Mouse (Mus musculus): ENCODE data around the gene Gm10337.

The Gm10337 gene

GRCm38 (mm10) chr15:102505770-102506463 lies 2.4 kb downstream of the Gm10337 start:
- peaks cover 5% of the 10 kb centered on the region for H3K36me3 ChIP-seq (ENCODE audit: control insufficient read depth, insufficient read depth, low read length, poor library complexity, severe bottlenecking)
- no peaks in the 10 kb centered on the region for H3K27me3 ChIP-seq (ENCODE audit: control insufficient read depth, insufficient read depth, low read length, poor library complexity, severe bottlenecking)
- no peak for DNase-seq (ENCODE audit: low read depth, low spot score)

DNA sequence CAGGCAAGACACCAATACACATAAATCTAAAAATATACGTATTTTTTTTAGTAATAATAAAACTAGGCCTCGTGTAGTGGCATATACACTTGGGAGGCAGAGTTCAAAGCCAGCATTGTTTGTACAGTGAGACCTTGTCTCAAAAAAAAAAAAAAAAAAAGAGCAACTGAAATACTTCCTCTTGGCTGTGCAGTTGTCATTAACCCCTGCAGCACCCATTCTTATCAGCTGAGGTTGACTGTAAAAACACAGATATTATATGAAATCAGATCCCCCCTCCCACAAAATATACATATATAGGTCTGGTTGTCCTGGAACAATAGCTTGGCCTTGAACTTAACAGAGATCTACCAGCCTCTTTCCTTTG lies 2.9 kb downstream of the Gm10337 start:
- DNase-seq (ENCODE audit: low read depth, low spot score) = no peak
- H3K27me3 ChIP-seq (ENCODE audit: control insufficient read depth, insufficient read depth, low read length, poor library complexity, severe bottlenecking) = no peaks in the 10 kb centered on the region
- H3K36me3 ChIP-seq (ENCODE audit: control insufficient read depth, insufficient read depth, low read length, poor library complexity, severe bottlenecking) = 0 out of 2 replicates have a peak, but pooled peaks cover 1% of the 10 kb centered on the region

- no peaks in the 10 kb centered on the region for H3K27me3 ChIP-seq (ENCODE audit: control insufficient read depth, insufficient read depth, low read length, poor library complexity, severe bottlenecking)
- H3K36me3 ChIP-seq (ENCODE audit: control insufficient read depth, insufficient read depth, low read length, poor library complexity, severe bottlenecking) = 0 out of 2 replicates have a peak, but pooled peaks cover 1% of the 10 kb centered on the region
- no peak for DNase-seq (ENCODE audit: low read depth, low spot score)
Observed at GRCm38 (mm10) chr15:102506864-102507263, 3.3 kb downstream of the Gm10337 start.

GRCm38 (mm10) chr15:102507561-102507960 lies 4.0 kb downstream of the Gm10337 start:
- Histone ChIP-seq H3K36me3 (ENCODE audit: control insufficient read depth, insufficient read depth, low read length, poor library complexity, severe bottlenecking) (0 out of 2 replicates have a peak, but pooled peaks cover 1% of the 10 kb centered on the region), H3K27me3 (ENCODE audit: control insufficient read depth, insufficient read depth, low read length, poor library complexity, severe bottlenecking) (no peaks in the 10 kb centered on the region)
- DNase-seq (ENCODE audit: low read depth, low spot score) = no peak

GRCm38 (mm10) chr15:102508336-102508735 lies 4.8 kb downstream of the Gm10337 start:
- Histone ChIP-seq H3K27me3 (ENCODE audit: control insufficient read depth, insufficient read depth, low read length, poor library complexity, severe bottlenecking) (no peaks in the 10 kb centered on the region), H3K36me3 (ENCODE audit: control insufficient read depth, insufficient read depth, low read length, poor library complexity, severe bottlenecking) (0 out of 2 replicates have a peak, but pooled peaks cover 1% of the 10 kb centered on the region)
- DNase-seq (ENCODE audit: low read depth, low spot score) = no peak

DNA sequence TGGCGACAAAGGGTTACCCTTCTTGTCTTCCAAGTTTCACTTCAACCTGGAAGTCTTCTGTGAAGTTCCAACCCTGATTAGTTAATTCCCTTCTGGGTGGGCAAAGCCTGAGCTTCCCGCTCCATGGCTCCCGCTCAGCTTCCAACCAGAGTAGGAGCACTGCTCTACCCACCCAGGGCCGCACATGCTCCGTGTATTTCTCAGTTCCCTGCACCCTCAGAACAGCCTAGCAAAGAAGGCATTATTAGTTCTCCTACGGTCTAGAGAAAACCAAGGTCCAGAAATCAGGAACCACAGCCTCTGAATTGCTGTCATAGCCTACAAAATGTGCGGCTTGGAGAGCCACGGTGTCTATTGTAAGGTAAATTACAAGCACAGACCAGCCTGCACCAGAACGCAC lies 6.6 kb downstream of the Gm10337 start:
- H3K36me3 ChIP-seq (ENCODE audit: control insufficient read depth, insufficient read depth, low read length, poor library complexity, severe bottlenecking) = no peaks in the 10 kb centered on the region
- no peak for DNase-seq (ENCODE audit: low read depth, low spot score)
- H3K27me3 ChIP-seq (ENCODE audit: control insufficient read depth, insufficient read depth, low read length, poor library complexity, severe bottlenecking) = no peaks in the 10 kb centered on the region

- no peaks in the 10 kb centered on the region for H3K36me3 ChIP-seq (ENCODE audit: control insufficient read depth, insufficient read depth, low read length, poor library complexity, severe bottlenecking)
- no peaks in the 10 kb centered on the region for H3K27me3 ChIP-seq (ENCODE audit: control insufficient read depth, insufficient read depth, low read length, poor library complexity, severe bottlenecking)
- peak; percentile 85 for DNase-seq (ENCODE audit: low read depth, low spot score)
Observed at GRCm38 (mm10) chr15:102510590-102511284, 7.2 kb downstream of the Gm10337 start.

GRCm38 (mm10) chr15:102511285-102511833 lies 7.8 kb downstream of the Gm10337 start:
- H3K27me3 ChIP-seq (ENCODE audit: control insufficient read depth, insufficient read depth, low read length, poor library complexity, severe bottlenecking) = no peaks in the 10 kb centered on the region
- DNase-seq (ENCODE audit: low read depth, low spot score) = peak; percentile 28

DNA sequence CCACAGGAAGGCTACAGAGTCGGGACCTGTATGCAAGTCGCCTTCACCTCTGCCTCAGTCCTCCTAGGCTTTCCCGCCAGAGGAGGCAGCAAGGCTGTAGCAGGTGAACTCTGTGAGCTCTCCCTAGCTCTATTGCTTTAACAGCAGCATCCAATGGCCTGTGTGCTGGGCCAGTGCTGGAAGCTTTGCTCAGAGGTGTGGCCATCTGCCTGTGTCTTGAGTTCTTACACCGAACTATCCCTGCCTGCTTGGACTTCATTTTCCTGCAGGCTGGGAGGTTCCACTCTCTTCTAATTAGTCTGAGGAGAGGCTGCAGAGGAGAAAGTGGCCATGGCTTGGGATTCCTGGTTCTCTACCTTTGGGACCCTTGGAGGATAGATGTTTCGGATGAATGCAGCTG lies 8.5 kb downstream of the Gm10337 start:
- DNase-seq (ENCODE audit: low read depth, low spot score) = no peak
- Histone ChIP-seq H3K36me3 (ENCODE audit: control insufficient read depth, insufficient read depth, low read length, poor library complexity, severe bottlenecking) (no peaks in the 10 kb centered on the region), H3K27me3 (ENCODE audit: control insufficient read depth, insufficient read depth, low read length, poor library complexity, severe bottlenecking) (no peaks in the 10 kb centered on the region)

More at GRCm38 (mm10) chr15:102511285-102511833, 7.8 kb downstream of the Gm10337 start:
- H3K36me3 ChIP-seq (ENCODE audit: control insufficient read depth, insufficient read depth, low read length, poor library complexity, severe bottlenecking) = no peaks in the 10 kb centered on the region

DNA sequence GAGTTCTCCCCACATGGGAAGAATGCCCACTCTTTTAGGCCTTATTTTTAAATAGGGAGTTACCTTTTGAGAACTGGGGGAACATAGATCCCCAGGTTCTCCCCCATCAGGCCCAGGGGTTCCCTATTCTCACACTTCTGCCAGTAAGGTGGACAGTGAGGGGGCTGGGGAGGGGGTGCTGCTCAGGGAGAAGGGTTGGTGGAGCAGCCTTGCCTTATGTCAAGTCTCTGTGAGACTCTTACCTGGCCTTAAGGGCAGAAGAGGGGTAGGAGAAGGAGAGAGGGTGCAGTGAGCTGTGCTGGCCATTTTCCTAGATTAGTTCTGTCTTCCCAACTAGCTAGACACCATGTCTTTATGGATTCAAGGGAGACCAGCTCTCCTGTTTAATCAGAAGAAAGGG lies 8.9 kb downstream of the Gm10337 start:
- no peak for DNase-seq (ENCODE audit: low read depth, low spot score)
- Histone ChIP-seq H3K27me3 (ENCODE audit: control insufficient read depth, insufficient read depth, low read length, poor library complexity, severe bottlenecking) (no peaks in the 10 kb centered on the region), H3K36me3 (ENCODE audit: control insufficient read depth, insufficient read depth, low read length, poor library complexity, severe bottlenecking) (no peaks in the 10 kb centered on the region)

DNA sequence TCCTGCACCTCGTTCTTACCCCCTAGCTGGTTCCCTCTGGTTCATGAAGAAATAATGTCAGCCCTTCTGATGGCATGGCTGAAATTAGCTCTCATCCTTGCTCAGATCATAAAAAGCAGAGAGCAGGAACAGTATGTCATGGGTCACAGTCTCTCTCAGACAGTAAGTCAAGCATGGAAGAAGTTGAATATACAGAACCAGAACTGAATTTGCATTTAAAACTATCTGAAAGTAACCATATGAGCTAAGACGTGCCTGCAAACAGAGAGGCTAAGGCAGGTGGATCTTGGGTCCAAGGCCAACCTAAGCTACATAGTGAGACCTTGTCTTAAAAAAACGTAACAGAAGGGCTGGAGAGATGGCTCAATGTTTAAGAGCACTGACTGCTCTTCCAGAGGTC lies 9.5 kb downstream of the Gm10337 start:
- Histone ChIP-seq H3K27me3 (ENCODE audit: control insufficient read depth, insufficient read depth, low read length, poor library complexity, severe bottlenecking) (no peaks in the 10 kb centered on the region), H3K36me3 (ENCODE audit: control insufficient read depth, insufficient read depth, low read length, poor library complexity, severe bottlenecking) (no peaks in the 10 kb centered on the region)
- DNase-seq (ENCODE audit: low read depth, low spot score) = peak; percentile 19

DNA sequence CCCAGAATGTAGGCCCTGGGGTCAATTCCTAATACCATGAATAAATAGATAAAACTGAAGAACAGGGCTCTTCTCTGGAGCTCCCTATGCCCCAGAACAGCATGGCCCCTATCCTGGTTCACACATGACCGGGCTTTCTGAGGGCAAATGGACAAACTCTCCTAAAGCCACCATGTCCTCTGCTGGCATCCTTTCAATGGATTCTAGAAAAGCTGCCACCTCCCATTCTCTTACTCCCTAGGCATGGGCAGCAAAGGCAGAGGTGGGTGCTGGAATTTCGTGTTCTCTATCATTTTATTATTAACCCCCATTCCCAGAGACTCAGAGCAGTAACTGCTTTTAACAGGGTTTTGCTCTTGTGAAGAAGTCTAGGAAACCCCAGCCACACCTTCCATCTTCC lies 11.7 kb downstream of the Gm10337 start:
- DNase-seq (ENCODE audit: low read depth, low spot score) = no peak
- no peaks in the 10 kb centered on the region for H3K36me3 ChIP-seq (ENCODE audit: control insufficient read depth, insufficient read depth, low read length, poor library complexity, severe bottlenecking)

GRCm38 (mm10) chr15:102515791-102516190 lies 12.3 kb downstream of the Gm10337 start:
- Histone ChIP-seq H3K36me3 (ENCODE audit: control insufficient read depth, insufficient read depth, low read length, poor library complexity, severe bottlenecking) (no peaks in the 10 kb centered on the region), H3K27me3 (ENCODE audit: control insufficient read depth, insufficient read depth, low read length, poor library complexity, severe bottlenecking) (no peaks in the 10 kb centered on the region)
- no peak for DNase-seq (ENCODE audit: low read depth, low spot score)

More for the DNA sequence above, 11.7 kb downstream of the Gm10337 start:
- H3K27me3 ChIP-seq (ENCODE audit: control insufficient read depth, insufficient read depth, low read length, poor library complexity, severe bottlenecking) = no peaks in the 10 kb centered on the region

GRCm38 (mm10) chr15:102516293-102516692 lies 12.8 kb downstream of the Gm10337 start:
- H3K36me3 ChIP-seq (ENCODE audit: control insufficient read depth, insufficient read depth, low read length, poor library complexity, severe bottlenecking) = no peaks in the 10 kb centered on the region
- H3K27me3 ChIP-seq (ENCODE audit: control insufficient read depth, insufficient read depth, low read length, poor library complexity, severe bottlenecking) = no peaks in the 10 kb centered on the region
- no peak for DNase-seq (ENCODE audit: low read depth, low spot score)

DNA sequence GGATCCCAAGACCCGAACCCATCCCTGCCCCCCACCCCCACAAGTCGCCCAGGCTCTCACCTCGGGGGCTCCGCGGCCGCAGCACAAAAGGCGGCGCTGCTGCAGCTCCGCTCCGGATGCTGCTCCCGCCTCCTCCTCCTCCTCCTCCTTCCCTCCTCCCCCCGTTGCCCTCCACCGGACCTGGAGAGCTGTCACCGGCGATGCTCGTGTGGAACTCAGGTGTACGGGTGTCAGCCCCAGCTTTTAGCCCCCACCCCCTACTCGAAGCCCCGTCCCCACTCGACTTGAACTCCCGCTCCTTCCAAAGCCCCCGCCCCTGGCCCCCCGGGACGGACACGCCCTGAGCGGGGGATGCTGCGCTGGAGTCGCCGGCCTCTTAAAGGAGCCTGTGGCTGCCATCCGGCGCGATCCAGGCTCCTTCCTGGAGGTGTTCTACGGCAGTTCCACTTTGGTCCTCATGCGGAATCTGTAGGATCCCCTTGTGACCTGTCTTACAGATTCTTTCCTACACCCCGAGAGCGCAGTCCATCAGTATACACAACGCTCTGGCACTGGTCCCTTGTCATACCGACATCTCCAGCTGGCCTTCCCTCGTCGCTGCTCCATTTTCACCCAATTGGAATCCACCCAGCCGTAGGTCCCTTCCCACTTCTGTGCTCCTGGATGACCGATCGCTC lies 13.3 kb downstream of the Gm10337 start, which contains the start of gene Map3k12:
Map3k12 (minus strand) TSS at position 337 of the 677 bp plus-strand sequence.
- DNase-seq (ENCODE audit: low read depth, low spot score) = peak; percentile 49
- H3K27me3 ChIP-seq (ENCODE audit: control insufficient read depth, insufficient read depth, low read length, poor library complexity, severe bottlenecking) = no peaks in the 10 kb centered on the region

More for the DNA sequence above, 13.3 kb downstream of the Gm10337 start, which contains the start of gene Map3k12:
- H3K36me3 ChIP-seq (ENCODE audit: control insufficient read depth, insufficient read depth, low read length, poor library complexity, severe bottlenecking) = no peaks in the 10 kb centered on the region
